Mouse (Mus musculus): ENCODE measurements at regions not wholly inside any gene's neighbourhood (a gene's known extent, or its start where the extent isn't known, plus 50 kb on each side); places are given as distances from the start of the nearest gene placed in this dataset.
"Not testable (repeated sequence)": the region's sequence is repeated elsewhere in the genome, so short reads cannot be mapped to it uniquely, and the experiment has no call there.

- DNase-seq (ENCODE audit: extremely low spot score in 1 of 2, low spot score in 1 of 2), result no peak
Observed at GRCm38 (mm10) chr3:121584736-121585151, 52.5 kb upstream of the Slc44a3 start.

GRCm38 (mm10) chr3:121584317-121584716 is 52.1 kb upstream of the Slc44a3 start:
- no peak for DNase-seq (ENCODE audit: extremely low spot score in 1 of 2, low spot score in 1 of 2)

GRCm38 (mm10) chr3:121582711-121583110 is 50.5 kb upstream of the Slc44a3 start:
- not testable (repeated sequence) for DNase-seq (ENCODE audit: extremely low spot score in 1 of 2, low spot score in 1 of 2)
